Mouse (Mus musculus): ENCODE results near the gene Plekha3. TPM values are rescaled to one million over a fixed set of nuclear protein-coding genes. Genes with fewer than 3 reads are reported as not detected.

Gene Plekha3
- polyA plus RNA-seq, 1 experiment from 2014 or later: 3.8 TPM

DNA sequence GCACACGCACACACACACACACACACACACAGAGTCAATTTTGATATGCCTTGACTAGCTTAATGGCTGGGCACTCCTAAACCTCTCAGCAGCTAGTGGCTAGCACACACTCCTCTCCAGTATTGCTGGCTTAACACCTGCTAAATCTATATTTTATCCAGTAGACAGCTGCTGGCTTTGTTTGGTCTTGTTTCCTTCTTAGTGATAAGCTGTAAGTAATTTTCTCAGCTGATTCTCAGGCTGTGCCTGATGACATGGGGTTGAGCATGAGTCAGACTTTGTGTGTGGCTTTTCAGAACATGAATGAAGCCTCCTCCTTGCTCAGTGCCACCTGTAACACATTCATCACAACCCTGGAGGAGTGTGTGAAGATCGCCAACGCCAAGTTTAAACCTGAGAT lies 11.9 kb downstream of the Plekha3 start:
- H3K27ac ChIP-seq (ENCODE audit: low read depth): no peak overlapping the region
- no peak overlapping the region for H3K4me2 ChIP-seq (ENCODE audit: low read depth, low read length)
- no peak overlapping the region for H3K9ac ChIP-seq (replicated peaks)
- ATAC-seq: no peak
- H3K36me3 ChIP-seq (replicated peaks; ENCODE audit: insufficient read depth, low read length): peaks cover 52% of the 10 kb centered on the region
- H3K27me3 ChIP-seq (ENCODE audit: insufficient read depth, low read length): no peaks in the 10 kb centered on the region
- TF ChIP-seq CTCF (IDR thresholded peaks at IDR 0.05; ENCODE audit: low read depth): no peak
- no peak for TF ChIP-seq EP300 (IDR thresholded peaks at IDR 0.05; ENCODE audit: low read depth)
- no peaks in the 10 kb centered on the region for H3K4me1 ChIP-seq (ENCODE audit: insufficient read depth)
- H3K9me3 ChIP-seq (ENCODE audit: low read length): no peaks in the 10 kb centered on the region
- DNase-seq: no peak
- 91% methylated on average over 3 of the region's 3 CpGs for WGBS (ENCODE audit: insufficient replicate concordance)
- no peak overlapping the region for H3K4me3 ChIP-seq (ENCODE audit: low read depth, low read length)

DNA sequence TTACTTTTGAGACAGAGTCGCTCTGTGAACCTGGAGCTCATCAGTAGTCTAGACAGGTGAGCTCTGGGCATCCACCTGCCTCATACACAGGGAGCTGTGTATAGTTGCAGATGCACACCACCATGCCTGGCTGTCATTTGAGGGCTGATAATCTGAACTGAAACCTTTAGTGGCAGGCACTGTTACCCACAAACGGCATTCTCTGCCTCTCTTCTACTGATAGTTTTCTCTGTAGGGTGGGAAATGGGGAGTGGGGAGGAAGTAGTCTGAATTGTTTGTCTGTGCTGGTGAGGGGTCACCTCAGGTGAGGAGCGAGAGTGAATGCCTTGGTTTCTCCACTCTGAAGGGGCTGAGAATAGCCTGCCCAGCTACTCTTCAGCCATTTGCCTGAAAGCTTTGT lies 12.5 kb downstream of the Plekha3 start:
- no peaks in the 10 kb centered on the region for H3K27me3 ChIP-seq (ENCODE audit: insufficient read depth, low read length)
- no peak overlapping the region for H3K9ac ChIP-seq (replicated peaks)
- no peak overlapping the region for H3K4me2 ChIP-seq (ENCODE audit: low read depth, low read length)
- H3K4me3 ChIP-seq (ENCODE audit: low read depth, low read length): no peak overlapping the region
- no peak for TF ChIP-seq EP300 (IDR thresholded peaks at IDR 0.05; ENCODE audit: low read depth)
- no peak for TF ChIP-seq CTCF (IDR thresholded peaks at IDR 0.05; ENCODE audit: low read depth)
- ATAC-seq (no peak), DNase-seq (no peak)
- WGBS (ENCODE audit: insufficient replicate concordance): 61% methylated on average over 3 of the region's 3 CpGs
- peaks cover 51% of the 10 kb centered on the region for H3K36me3 ChIP-seq (replicated peaks; ENCODE audit: insufficient read depth, low read length)
- H3K4me1 ChIP-seq (ENCODE audit: insufficient read depth): no peaks in the 10 kb centered on the region
- no peak overlapping the region for H3K27ac ChIP-seq (ENCODE audit: low read depth)
- H3K9me3 ChIP-seq (ENCODE audit: low read length): no peaks in the 10 kb centered on the region

DNA sequence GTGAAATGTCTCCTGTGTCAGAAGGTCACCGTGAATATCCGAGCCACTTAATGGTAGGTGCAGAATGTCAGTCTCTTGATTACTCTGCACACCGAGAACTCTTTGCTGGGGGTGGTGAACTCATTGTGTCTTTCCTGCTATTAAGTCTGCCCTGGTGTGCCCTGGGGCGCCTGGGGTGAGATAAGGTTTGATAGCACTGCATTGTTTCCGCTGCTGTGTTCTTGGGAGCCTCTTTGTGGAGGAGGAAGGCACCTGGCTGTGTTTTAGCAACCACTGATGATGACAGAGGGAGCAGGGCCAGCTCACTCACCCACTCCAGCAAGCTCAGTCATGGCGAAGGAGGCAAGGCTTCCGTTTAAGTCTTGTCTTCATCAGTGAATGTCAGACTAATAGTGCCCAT lies 13.1 kb downstream of the Plekha3 start:
- Histone ChIP-seq H3K4me1 (ENCODE audit: insufficient read depth) (no peaks in the 10 kb centered on the region), H3K4me3 (ENCODE audit: low read depth, low read length) (no peak overlapping the region), H3K36me3 (replicated peaks; ENCODE audit: insufficient read depth, low read length) (peaks cover 51% of the 10 kb centered on the region), H3K9ac (replicated peaks) (no peak overlapping the region), H3K9me3 (ENCODE audit: low read length) (no peaks in the 10 kb centered on the region), H3K4me2 (ENCODE audit: low read depth, low read length) (no peak overlapping the region), H3K27ac (ENCODE audit: low read depth) (no peak overlapping the region), H3K27me3 (ENCODE audit: insufficient read depth, low read length) (no peaks in the 10 kb centered on the region)
- no peak for DNase-seq
- no peak for ATAC-seq
- no peak for TF ChIP-seq CTCF (IDR thresholded peaks at IDR 0.05; ENCODE audit: low read depth)
- no peak for TF ChIP-seq EP300 (IDR thresholded peaks at IDR 0.05; ENCODE audit: low read depth)
- 53% methylated on average over 7 of the region's 7 CpGs for WGBS (ENCODE audit: insufficient replicate concordance)

- Histone ChIP-seq H3K36me3 (replicated peaks; ENCODE audit: insufficient read depth, low read length) (peaks cover 52% of the 10 kb centered on the region), H3K4me3 (ENCODE audit: low read depth, low read length) (no peak overlapping the region), H3K4me2 (ENCODE audit: low read depth, low read length) (no peak overlapping the region), H3K27ac (ENCODE audit: low read depth) (no peak overlapping the region), H3K27me3 (ENCODE audit: insufficient read depth, low read length) (no peaks in the 10 kb centered on the region), H3K4me1 (ENCODE audit: insufficient read depth) (no peaks in the 10 kb centered on the region), H3K9me3 (ENCODE audit: low read length) (no peaks in the 10 kb centered on the region), H3K9ac (replicated peaks) (no peak overlapping the region)
- DNase-seq (peak; percentile 54), ATAC-seq (peak; percentile 49; the same call in 1 of the 2 replicates)
- 57% methylated on average over 12 of the region's 12 CpGs for WGBS (ENCODE audit: insufficient replicate concordance)
- TF ChIP-seq EP300 (IDR thresholded peaks at IDR 0.05; ENCODE audit: low read depth) (peak; percentile 39; the same call in 1 of the 2 replicates), CTCF (IDR thresholded peaks at IDR 0.05; ENCODE audit: low read depth) (no peak)
These were observed 15.5 kb downstream of the Plekha3 start for GRCm38 (mm10) chr2:76690436-76691204.

DNA sequence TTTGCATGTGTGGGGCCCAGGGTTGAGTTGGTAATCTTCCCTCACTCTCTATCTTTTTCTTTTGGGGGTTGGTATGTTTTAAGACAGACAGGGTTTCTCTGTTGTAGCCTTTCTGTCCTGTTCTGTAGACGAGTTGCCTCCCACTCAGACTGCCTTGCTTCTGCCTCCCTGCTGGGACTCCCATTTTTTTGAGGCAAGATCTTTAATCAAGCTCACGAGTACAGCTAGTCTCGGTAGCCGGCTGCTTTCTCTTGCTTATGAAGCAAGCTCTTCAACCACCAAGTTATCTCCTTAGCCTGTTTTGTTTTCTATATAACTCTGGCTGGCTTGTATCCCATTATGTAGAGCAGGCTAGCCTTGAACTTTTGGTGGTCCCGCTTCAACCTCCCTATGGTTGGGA lies 18.7 kb downstream of the Plekha3 start:
- H3K9ac ChIP-seq (replicated peaks): no peak overlapping the region
- no peak overlapping the region for H3K4me2 ChIP-seq (ENCODE audit: low read depth, low read length)
- ATAC-seq (no peak), DNase-seq (no peak)
- TF ChIP-seq CTCF (IDR thresholded peaks at IDR 0.05; ENCODE audit: low read depth) (no peak), EP300 (IDR thresholded peaks at IDR 0.05; ENCODE audit: low read depth) (no peak)
- no peaks in the 10 kb centered on the region for H3K27me3 ChIP-seq (ENCODE audit: insufficient read depth, low read length)
- H3K27ac ChIP-seq (ENCODE audit: low read depth): no peak overlapping the region
- H3K36me3 ChIP-seq (replicated peaks; ENCODE audit: insufficient read depth, low read length): peaks cover 33% of the 10 kb centered on the region
- 84% methylated on average over 5 of the region's 5 CpGs for WGBS (ENCODE audit: insufficient replicate concordance)
- H3K9me3 ChIP-seq (ENCODE audit: low read length): no peaks in the 10 kb centered on the region
- H3K4me1 ChIP-seq (ENCODE audit: insufficient read depth): no peaks in the 10 kb centered on the region
- H3K4me3 ChIP-seq (ENCODE audit: low read depth, low read length): no peak overlapping the region

- Histone ChIP-seq H3K27ac (ENCODE audit: low read depth) (no peak overlapping the region), H3K9me3 (ENCODE audit: low read length) (no peaks in the 10 kb centered on the region), H3K4me2 (ENCODE audit: low read depth, low read length) (no peak overlapping the region), H3K4me3 (ENCODE audit: low read depth, low read length) (no peak overlapping the region), H3K36me3 (replicated peaks; ENCODE audit: insufficient read depth, low read length) (peaks cover 33% of the 10 kb centered on the region), H3K4me1 (ENCODE audit: insufficient read depth) (no peaks in the 10 kb centered on the region), H3K27me3 (ENCODE audit: insufficient read depth, low read length) (no peaks in the 10 kb centered on the region), H3K9ac (replicated peaks) (no peak overlapping the region)
- DNase-seq (no peak), ATAC-seq (no peak)
- 50% methylated on average over 6 of the region's 6 CpGs for WGBS (ENCODE audit: insufficient replicate concordance)
- TF ChIP-seq EP300 (IDR thresholded peaks at IDR 0.05; ENCODE audit: low read depth) (no peak), CTCF (IDR thresholded peaks at IDR 0.05; ENCODE audit: low read depth) (no peak)
These were observed 20.2 kb downstream of the Plekha3 start for GRCm38 (mm10) chr2:76695290-76695689.

Data from liver, postnatal 0 days (tissue).